Mouse (Mus musculus) olfactory bulb, adult 2 months (tissue): ENCODE measurements around the gene Plekhm3.

Experiments used
- CTCF ChIP-seq: fragments of 200-500 bp; IDR thresholded peaks from 2 replicates; pipeline ENCODE4 v1.5.1; 2012; ENCODE audit warnings: low read depth, mild to moderate bottlenecking, low read length, moderate library complexity; ENCODE audit not compliant: insufficient read depth
- POLR2A ChIP-seq: fragments of 200-500 bp; IDR thresholded peaks from 2 replicates; pipeline ENCODE4 v1.6.1; 2012; ENCODE audit warnings: mild to moderate bottlenecking, low read depth, low read length, moderate library complexity; ENCODE audit not compliant: insufficient read depth

DNA sequence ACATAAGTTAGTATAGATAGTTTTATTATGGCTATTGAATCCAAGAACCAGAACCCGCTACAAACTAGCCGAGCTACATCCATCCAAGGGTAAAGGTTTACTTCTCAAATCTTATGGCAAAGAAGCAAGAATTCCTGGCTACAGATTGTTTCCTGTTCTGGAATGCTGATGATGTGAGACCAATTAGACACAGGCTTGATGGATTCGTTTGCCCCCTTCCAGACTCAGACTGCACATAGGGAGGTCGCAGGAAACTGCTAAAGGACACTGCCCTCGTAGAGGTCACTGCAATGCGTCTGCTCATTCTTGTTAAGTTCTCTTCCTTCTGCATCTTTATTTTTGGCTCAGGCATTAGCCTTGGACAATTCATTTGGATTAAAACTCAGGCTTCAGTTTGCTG is 154.0 kb downstream of the Plekhm3 start:
- TF ChIP-seq POLR2A (no peak), CTCF (no peak)
